Mouse (Mus musculus): ENCODE results near the gene 1600014C23Rik. TPM values are rescaled to one million over a fixed set of nuclear protein-coding genes. Genes with fewer than 3 reads are reported as not detected.

1600014C23Rik gene
- polyA plus RNA-seq (2015; fragmentation: Nextera tagmentation; extraction: Ambion mirVana), result not detected in 2 replicates

DNA sequence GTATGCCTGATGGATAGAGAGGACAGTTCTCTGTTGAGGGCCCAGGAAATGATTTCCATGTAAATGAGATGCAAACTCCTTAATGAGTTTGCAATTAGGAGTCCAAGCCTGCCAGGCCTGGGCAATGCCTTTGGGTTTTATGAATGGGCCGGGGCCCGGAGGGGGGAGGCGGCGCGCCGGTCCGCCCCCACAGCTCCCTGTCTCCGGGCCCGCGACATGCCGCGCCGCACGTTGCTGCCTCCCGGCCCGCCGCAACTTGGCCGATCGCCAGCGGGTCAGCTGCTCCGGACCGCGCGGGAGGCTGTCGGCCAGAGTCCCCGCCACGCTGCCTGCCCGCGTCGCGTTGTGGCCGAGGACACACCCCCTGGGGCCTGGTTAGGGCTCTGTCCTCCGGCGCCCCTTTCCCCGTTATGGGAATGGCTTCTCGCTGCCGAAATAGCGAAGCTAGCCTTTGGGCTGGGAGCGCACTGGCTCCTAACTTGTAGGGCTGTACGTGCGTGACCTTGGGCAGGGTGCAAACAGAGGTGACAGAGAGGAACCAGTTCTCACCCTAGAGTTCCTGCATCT lies at the start of gene 1600014C23Rik:
TSS of gene 1600014C23Rik (minus strand) at position 110 of the 567 bp plus-strand sequence.
- Histone ChIP-seq H3K9me3 (ENCODE audit: low read length) (no peaks in the 10 kb centered on the region), H3K27ac (ENCODE audit: low read length) (peak within 1 kb of the TSS; percentile 49), H3K27me3 (ENCODE audit: insufficient read depth, low read length) (peaks cover 9% of the 10 kb centered on the region), H3K9ac (replicated peaks; ENCODE audit: low read length) (peak within 1 kb of the TSS; percentile 72), H3K36me3 (ENCODE audit: insufficient read depth, low read length) (no peaks in the 10 kb centered on the region), H3K4me1 (ENCODE audit: insufficient read depth, low read length) (peaks cover 45% of the 10 kb centered on the region), H3K4me3 (ENCODE audit: low read length) (peak within 1 kb of the TSS; percentile 46), H3K4me2 (replicated peaks; ENCODE audit: low read depth, low read length) (peak within 1 kb of the TSS; percentile 68)
- WGBS, result 1% methylated on average over 41 of the region's 41 CpGs
- 0 out of 2 replicates have a peak, but pooled peaks have one; percentile 3 for ATAC-seq (ENCODE audit: low FRiP score, low TSS enrichment)

DNA sequence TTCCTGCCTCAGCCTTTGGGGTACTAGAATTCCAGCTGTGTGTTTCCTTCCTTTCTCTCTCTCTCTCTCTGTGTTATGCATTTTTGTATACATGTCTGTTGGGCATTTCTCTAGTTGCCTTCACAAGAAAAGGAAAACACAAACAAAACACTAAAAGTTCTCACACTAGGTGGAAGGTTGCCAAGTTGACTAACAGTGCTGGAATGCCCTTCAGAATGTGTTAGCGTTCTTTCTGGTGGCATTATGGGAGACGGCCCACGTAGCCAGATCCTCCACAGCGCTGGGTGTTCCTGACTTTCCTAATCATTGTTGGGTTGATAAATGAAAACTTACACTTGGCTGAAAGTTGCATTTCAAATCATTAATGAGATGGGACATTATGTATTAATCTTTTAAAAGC lies 44.8 kb upstream of the 1600014C23Rik start:
- no peak overlapping the region for H3K9ac ChIP-seq (replicated peaks; ENCODE audit: low read length)
- no peak overlapping the region for H3K27ac ChIP-seq (ENCODE audit: low read length)
- ATAC-seq (ENCODE audit: low FRiP score, low TSS enrichment), result no peak
- no peaks in the 10 kb centered on the region for H3K36me3 ChIP-seq (ENCODE audit: insufficient read depth, low read length)
- H3K4me2 ChIP-seq (replicated peaks; ENCODE audit: low read depth, low read length), result no peak overlapping the region
- H3K4me3 ChIP-seq (ENCODE audit: low read length), result no peak overlapping the region
- peaks cover 3% of the 10 kb centered on the region; the same call in 1 of the 2 replicates for H3K9me3 ChIP-seq (ENCODE audit: low read length)
- no peaks in the 10 kb centered on the region for H3K4me1 ChIP-seq (ENCODE audit: insufficient read depth, low read length)
- 84% methylated on average over 4 of the region's 4 CpGs for WGBS
- H3K27me3 ChIP-seq (ENCODE audit: insufficient read depth, low read length), result no peaks in the 10 kb centered on the region

DNA sequence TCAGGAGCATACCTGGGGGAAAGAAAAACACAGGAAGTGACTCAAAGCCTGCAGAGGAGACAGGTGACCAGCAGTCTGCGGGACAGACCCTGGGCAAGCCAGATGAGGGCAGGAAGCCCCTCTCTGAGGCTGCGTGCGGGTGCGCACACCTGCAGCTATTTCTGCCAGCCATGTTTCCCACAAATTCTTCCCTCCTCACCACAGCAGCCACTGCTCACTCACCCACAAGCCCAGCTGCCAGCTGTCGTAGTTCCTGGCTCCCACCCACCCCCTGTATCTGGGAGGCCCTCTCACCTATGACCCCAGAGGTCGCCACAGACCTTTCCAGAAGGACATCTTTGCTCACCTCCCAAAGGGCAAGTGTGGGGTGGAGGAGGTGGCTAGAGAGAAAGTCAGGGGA lies 43.8 kb upstream of the 1600014C23Rik start:
- 64% methylated on average over 6 of the region's 6 CpGs for WGBS
- Histone ChIP-seq H3K4me1 (ENCODE audit: insufficient read depth, low read length) (0 out of 2 replicates have a peak, but pooled peaks cover 3% of the 10 kb centered on the region), H3K9ac (replicated peaks; ENCODE audit: low read length) (no peak overlapping the region), H3K36me3 (ENCODE audit: insufficient read depth, low read length) (no peaks in the 10 kb centered on the region), H3K4me2 (replicated peaks; ENCODE audit: low read depth, low read length) (no peak overlapping the region), H3K9me3 (ENCODE audit: low read length) (peaks cover 3% of the 10 kb centered on the region; the same call in 1 of the 2 replicates), H3K27me3 (ENCODE audit: insufficient read depth, low read length) (no peaks in the 10 kb centered on the region), H3K27ac (ENCODE audit: low read length) (no peak overlapping the region), H3K4me3 (ENCODE audit: low read length) (no peak overlapping the region)
- no peak for ATAC-seq (ENCODE audit: low FRiP score, low TSS enrichment)

DNA sequence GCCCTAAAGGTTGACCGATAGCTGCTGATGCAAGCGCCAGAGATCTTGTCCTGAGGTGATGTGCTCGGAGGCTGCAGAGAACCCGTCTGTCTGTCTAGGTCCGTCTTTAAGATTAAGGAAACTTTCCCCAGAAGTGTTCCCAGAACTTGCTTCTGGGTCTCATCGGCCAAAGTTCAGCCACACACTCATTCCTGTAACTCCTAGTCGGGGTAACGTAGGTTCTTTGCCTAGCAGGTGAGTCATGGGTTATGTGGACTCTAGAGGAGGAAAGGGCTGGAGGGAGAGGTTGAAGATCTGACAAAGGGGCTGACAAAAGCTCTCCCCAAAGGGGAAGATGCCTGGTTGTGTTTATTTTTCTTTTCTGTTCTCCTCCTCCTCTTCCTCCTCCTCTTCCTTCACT lies 42.5 kb upstream of the 1600014C23Rik start:
- Histone ChIP-seq H3K9me3 (ENCODE audit: low read length) (peaks cover 3% of the 10 kb centered on the region; the same call in 1 of the 2 replicates), H3K36me3 (ENCODE audit: insufficient read depth, low read length) (no peaks in the 10 kb centered on the region), H3K4me2 (replicated peaks; ENCODE audit: low read depth, low read length) (no peak overlapping the region), H3K27ac (ENCODE audit: low read length) (no peak overlapping the region), H3K27me3 (ENCODE audit: insufficient read depth, low read length) (no peaks in the 10 kb centered on the region), H3K4me3 (ENCODE audit: low read length) (no peak overlapping the region), H3K4me1 (ENCODE audit: insufficient read depth, low read length) (0 out of 2 replicates have a peak, but pooled peaks cover 8% of the 10 kb centered on the region), H3K9ac (replicated peaks; ENCODE audit: low read length) (no peak overlapping the region)
- ATAC-seq (ENCODE audit: low FRiP score, low TSS enrichment), result no peak
- WGBS, result 85% methylated on average over 8 of the region's 8 CpGs

DNA sequence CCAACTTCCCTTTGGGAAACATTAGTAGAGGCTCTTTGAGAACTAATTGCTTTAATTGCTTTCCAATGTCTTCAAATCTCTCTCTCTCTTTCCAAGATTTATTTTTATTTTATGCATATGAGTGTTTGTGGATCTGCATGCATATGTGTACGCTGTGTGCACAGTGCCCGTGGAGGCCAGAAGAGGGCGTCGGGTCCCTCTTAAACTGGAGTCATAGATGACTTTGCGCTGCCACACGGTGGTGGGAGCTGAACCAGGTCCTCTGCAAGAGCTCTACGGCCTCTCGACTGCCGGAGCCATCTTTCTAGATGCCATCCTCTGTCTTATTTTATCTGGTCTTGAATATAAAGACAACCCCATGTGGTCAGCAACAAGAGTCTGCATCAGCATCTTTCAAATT lies 41.8 kb upstream of the 1600014C23Rik start:
- peaks cover 3% of the 10 kb centered on the region; the same call in 1 of the 2 replicates for H3K9me3 ChIP-seq (ENCODE audit: low read length)
- H3K4me3 ChIP-seq (ENCODE audit: low read length), result no peak overlapping the region
- H3K27ac ChIP-seq (ENCODE audit: low read length), result no peak overlapping the region
- H3K36me3 ChIP-seq (ENCODE audit: insufficient read depth, low read length), result no peaks in the 10 kb centered on the region
- H3K4me1 ChIP-seq (ENCODE audit: insufficient read depth, low read length), result peaks cover 12% of the 10 kb centered on the region
- 92% methylated on average over 9 of the region's 9 CpGs for WGBS
- no peak overlapping the region for H3K9ac ChIP-seq (replicated peaks; ENCODE audit: low read length)
- no peaks in the 10 kb centered on the region for H3K27me3 ChIP-seq (ENCODE audit: insufficient read depth, low read length)
- ATAC-seq (ENCODE audit: low FRiP score, low TSS enrichment), result no peak
- no peak overlapping the region for H3K4me2 ChIP-seq (replicated peaks; ENCODE audit: low read depth, low read length)

DNA sequence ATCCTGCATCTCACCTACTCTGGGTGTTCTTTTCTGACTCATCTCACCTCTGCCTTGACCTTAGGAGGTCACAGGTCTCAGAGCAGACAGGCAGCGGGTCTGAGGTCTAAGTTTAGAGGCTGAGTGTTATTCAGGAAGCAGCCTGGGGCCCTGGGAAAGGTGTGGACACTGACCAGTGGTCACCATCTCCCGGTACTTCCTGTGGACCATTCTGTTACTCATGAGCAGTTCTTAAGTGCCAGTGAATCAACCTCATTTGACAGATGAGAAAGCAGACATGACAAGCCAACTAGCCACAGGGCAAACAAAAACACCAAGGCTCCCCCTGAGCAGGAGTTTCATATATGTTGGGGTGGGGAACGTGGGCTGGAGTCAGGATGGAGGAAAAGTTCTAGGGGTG lies 38.9 kb upstream of the 1600014C23Rik start:
- Histone ChIP-seq H3K4me3 (ENCODE audit: low read length) (no peak overlapping the region), H3K36me3 (ENCODE audit: insufficient read depth, low read length) (no peaks in the 10 kb centered on the region), H3K9me3 (ENCODE audit: low read length) (peaks cover 3% of the 10 kb centered on the region; the same call in 1 of the 2 replicates), H3K27me3 (ENCODE audit: insufficient read depth, low read length) (no peaks in the 10 kb centered on the region), H3K27ac (ENCODE audit: low read length) (no peak overlapping the region), H3K9ac (replicated peaks; ENCODE audit: low read length) (no peak overlapping the region; the same call in 1 of the 2 replicates), H3K4me2 (replicated peaks; ENCODE audit: low read depth, low read length) (no peak overlapping the region), H3K4me1 (ENCODE audit: insufficient read depth, low read length) (peaks cover 24% of the 10 kb centered on the region)
- 34% methylated on average over 3 of the region's 3 CpGs for WGBS
- no peak for ATAC-seq (ENCODE audit: low FRiP score, low TSS enrichment)

DNA sequence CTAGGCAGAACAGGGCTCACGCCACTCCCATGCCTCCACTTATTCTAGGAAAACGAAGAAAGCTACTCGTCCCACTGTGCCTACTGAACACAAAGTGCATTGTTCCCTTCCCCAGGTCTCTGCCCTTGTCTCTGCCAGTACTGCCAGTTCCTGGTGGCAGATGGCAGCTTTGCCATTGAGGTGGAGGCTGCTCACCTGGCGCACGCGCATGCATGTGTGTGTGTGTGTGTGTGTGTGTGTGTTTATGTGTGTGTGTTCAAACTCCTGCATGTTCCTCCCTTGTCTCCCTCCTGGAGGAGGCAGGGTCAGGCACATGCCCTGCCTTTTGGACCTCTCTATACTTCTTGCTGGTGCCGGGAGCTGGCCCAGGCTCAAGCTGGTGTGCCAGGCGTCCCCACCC lies 38.5 kb upstream of the 1600014C23Rik start:
- Histone ChIP-seq H3K9ac (replicated peaks; ENCODE audit: low read length) (no peak overlapping the region; the same call in 1 of the 2 replicates), H3K9me3 (ENCODE audit: low read length) (peaks cover 3% of the 10 kb centered on the region; the same call in 1 of the 2 replicates), H3K27me3 (ENCODE audit: insufficient read depth, low read length) (no peaks in the 10 kb centered on the region), H3K4me1 (ENCODE audit: insufficient read depth, low read length) (peaks cover 29% of the 10 kb centered on the region), H3K36me3 (ENCODE audit: insufficient read depth, low read length) (no peaks in the 10 kb centered on the region), H3K4me3 (ENCODE audit: low read length) (no peak overlapping the region), H3K4me2 (replicated peaks; ENCODE audit: low read depth, low read length) (no peak overlapping the region), H3K27ac (ENCODE audit: low read length) (no peak overlapping the region)
- 79% methylated on average over 8 of the region's 8 CpGs for WGBS
- ATAC-seq (ENCODE audit: low FRiP score, low TSS enrichment), result no peak

DNA sequence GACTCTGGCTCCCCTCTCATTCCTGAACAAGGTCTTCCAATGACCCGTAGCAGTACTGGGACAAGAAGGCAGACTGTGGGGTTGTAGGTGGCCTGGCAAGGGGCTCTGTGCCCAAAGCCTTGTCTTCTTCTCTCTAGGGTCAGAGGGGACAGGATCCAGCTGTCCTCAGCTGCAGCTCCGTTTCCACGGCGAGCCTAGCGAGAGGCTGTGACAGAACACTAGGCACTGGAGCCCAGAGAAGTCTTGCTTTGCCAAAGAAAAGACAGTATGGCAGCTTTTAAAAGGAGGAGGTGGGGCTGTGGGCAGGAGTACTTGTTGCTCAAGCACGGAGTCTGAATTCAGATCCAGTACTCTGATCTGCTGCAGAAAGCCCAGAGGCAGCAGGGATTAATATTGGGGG lies 36.8 kb upstream of the 1600014C23Rik start:
- H3K27ac ChIP-seq (ENCODE audit: low read length), result peak overlapping the region; percentile 62
- peaks cover under 1% of the 10 kb centered on the region; the same call in 1 of the 2 replicates for H3K9me3 ChIP-seq (ENCODE audit: low read length)
- peaks cover 40% of the 10 kb centered on the region for H3K4me1 ChIP-seq (ENCODE audit: insufficient read depth, low read length)
- H3K36me3 ChIP-seq (ENCODE audit: insufficient read depth, low read length), result no peaks in the 10 kb centered on the region
- ATAC-seq (ENCODE audit: low FRiP score, low TSS enrichment), result no peak
- H3K9ac ChIP-seq (replicated peaks; ENCODE audit: low read length), result 0 out of 2 replicates have a peak overlapping the region, but pooled peaks have one; percentile 15
- no peak overlapping the region for H3K4me3 ChIP-seq (ENCODE audit: low read length)
- no peaks in the 10 kb centered on the region for H3K27me3 ChIP-seq (ENCODE audit: insufficient read depth, low read length)
- WGBS, result 30% methylated on average over 6 of the region's 6 CpGs
- H3K4me2 ChIP-seq (replicated peaks; ENCODE audit: low read depth, low read length), result no peak overlapping the region

DNA sequence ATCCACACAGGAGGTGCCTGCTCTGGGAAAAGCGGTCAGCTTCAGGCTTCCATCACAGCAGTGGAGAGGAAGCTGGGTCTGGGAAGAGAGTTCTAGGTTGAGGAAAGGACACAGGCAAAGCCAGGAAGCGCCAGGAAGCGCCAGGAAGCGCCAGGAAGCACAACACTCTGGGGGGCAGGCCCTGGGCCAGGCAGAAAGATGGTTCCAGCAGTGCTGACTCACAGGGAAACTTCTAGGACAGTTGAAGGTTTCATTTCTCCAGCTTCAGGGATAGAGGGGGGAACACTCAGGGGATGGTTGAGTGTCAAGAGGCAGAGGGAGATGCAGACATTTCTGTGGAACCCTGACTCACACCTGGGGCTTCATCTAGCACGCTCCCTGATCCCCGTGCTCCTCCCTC lies 36.2 kb upstream of the 1600014C23Rik start:
- peaks cover 43% of the 10 kb centered on the region for H3K4me1 ChIP-seq (ENCODE audit: insufficient read depth, low read length)
- H3K4me2 ChIP-seq (replicated peaks; ENCODE audit: low read depth, low read length), result no peak overlapping the region
- H3K9me3 ChIP-seq (ENCODE audit: low read length), result no peaks in the 10 kb centered on the region
- H3K27ac ChIP-seq (ENCODE audit: low read length), result peak overlapping the region; percentile 62
- H3K36me3 ChIP-seq (ENCODE audit: insufficient read depth, low read length), result no peaks in the 10 kb centered on the region
- no peak overlapping the region for H3K9ac ChIP-seq (replicated peaks; ENCODE audit: low read length)
- H3K4me3 ChIP-seq (ENCODE audit: low read length), result no peak overlapping the region
- 76% methylated on average over 6 of the region's 6 CpGs for WGBS
- ATAC-seq (ENCODE audit: low FRiP score, low TSS enrichment), result no peak
- no peaks in the 10 kb centered on the region for H3K27me3 ChIP-seq (ENCODE audit: insufficient read depth, low read length)

DNA sequence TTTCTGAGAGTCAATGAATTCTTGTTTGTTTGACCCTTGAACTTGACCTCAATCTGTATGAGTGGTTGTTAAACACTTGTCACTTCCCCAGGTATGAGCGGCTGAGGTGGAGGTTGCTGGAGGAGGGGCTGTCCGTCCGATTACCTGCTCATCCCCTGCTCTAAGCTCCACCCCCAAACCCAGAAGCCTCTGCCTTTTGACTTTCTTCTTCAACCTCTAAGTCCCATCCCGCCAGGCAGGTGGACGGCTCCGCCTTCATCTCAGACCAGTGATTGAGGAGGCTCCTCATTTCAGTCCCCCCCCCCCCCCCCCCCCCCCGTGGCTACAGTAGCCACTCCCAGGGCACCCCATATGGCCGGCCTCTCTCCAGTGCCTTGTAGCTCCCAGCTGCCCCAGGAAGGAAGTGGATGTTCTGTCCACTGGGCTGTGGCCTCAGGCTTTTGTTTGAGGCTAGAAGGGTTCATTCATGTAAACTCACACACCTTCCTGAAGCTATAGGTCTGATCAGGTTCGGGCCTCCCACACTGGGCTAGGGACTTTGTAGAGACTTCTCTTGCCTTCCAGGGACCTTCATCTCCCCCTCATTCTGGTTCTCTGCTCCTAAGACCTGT lies 34.0 kb upstream of the 1600014C23Rik start:
- no peak for ATAC-seq (ENCODE audit: low FRiP score, low TSS enrichment)
- Histone ChIP-seq H3K36me3 (ENCODE audit: insufficient read depth, low read length) (no peaks in the 10 kb centered on the region), H3K4me3 (ENCODE audit: low read length) (no peak overlapping the region), H3K27me3 (ENCODE audit: insufficient read depth, low read length) (no peaks in the 10 kb centered on the region), H3K4me2 (replicated peaks; ENCODE audit: low read depth, low read length) (peak overlapping the region; percentile 2; the same call in 1 of the 2 replicates), H3K9me3 (ENCODE audit: low read length) (no peaks in the 10 kb centered on the region), H3K9ac (replicated peaks; ENCODE audit: low read length) (no peak overlapping the region), H3K27ac (ENCODE audit: low read length) (peak overlapping the region; percentile 91), H3K4me1 (ENCODE audit: insufficient read depth, low read length) (peaks cover 50% of the 10 kb centered on the region)
- 39% methylated on average over 8 of the region's 9 CpGs for WGBS

Data from kidney, embryonic 16.5 days (tissue).